Mouse (Mus musculus): ENCODE results near the gene Ticrr. TPM values are rescaled to one million over a fixed set of nuclear protein-coding genes. Genes with fewer than 3 reads are reported as not detected.
A peak's percentile ranks its signal among the peaks of the same experiment; 100 is the strongest.

The Ticrr gene
- polyA plus RNA-seq, 1 experiment = 3.1 TPM

DNA sequence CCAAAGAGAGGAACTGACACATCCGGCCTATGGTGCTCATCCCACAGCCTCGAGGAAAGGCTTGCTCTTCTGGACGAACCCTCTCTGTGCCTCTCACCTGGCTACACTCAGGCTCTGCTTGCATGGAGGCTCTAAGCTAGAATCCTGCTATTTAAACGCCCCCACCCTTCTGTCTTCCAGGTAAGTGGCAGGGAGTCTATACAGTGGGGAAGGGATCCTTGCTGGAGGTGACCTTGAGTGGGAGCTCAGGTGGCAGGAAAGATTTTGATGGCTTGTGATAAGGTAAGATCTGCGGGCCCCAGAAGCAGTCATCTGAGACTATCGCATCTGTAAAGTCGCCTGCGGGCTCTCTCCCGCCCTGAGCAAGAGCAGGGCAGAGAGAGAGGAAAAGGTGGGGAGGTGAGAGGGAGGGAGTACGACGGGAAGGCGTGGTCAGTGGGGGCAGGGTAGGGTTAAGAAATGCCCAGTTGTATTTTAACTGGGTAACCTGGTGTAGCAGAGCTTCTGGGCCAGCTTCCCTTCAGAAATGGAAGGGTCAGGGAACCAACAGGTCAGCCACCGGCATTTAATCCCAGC, 28.1 kb upstream of the Ticrr start:
- no peak for DNase-seq (ENCODE audit: low read depth)
- TF ChIP-seq POLR2A (IDR thresholded peaks at IDR 0.05; ENCODE audit: borderline replicate concordance, extremely low read depth, insufficient read depth, insufficient read length, poor library complexity, severe bottlenecking) (no peak), CTCF (IDR thresholded peaks at IDR 0.05; ENCODE audit: borderline replicate concordance, extremely low read depth, insufficient read depth, insufficient read length) (no peak)

DNA sequence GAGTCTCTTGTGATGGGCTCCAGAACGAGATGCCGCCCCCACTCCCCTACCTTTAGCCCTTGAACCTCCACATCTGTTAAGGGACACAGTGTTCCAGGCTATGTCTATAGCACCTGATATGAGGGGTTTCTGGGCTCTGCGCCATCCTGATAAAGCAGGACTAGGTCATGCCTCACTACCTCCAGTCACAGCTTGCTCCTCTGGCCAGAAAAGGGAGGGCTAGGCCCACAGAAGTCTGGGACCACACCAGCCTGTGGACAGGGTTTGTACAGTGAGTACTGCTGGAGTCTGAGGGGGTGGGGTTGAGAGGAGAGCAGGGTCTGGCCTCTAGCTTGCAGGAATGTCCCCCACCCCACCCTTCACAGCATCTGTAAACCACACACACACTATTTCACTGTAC, 12.8 kb upstream of the Ticrr start:
- TF ChIP-seq CTCF (IDR thresholded peaks at IDR 0.05; ENCODE audit: borderline replicate concordance, extremely low read depth, insufficient read depth, insufficient read length) (no peak), POLR2A (IDR thresholded peaks at IDR 0.05; ENCODE audit: borderline replicate concordance, extremely low read depth, insufficient read depth, insufficient read length, poor library complexity, severe bottlenecking) (no peak)
- no peak for DNase-seq (ENCODE audit: low read depth)

DNA sequence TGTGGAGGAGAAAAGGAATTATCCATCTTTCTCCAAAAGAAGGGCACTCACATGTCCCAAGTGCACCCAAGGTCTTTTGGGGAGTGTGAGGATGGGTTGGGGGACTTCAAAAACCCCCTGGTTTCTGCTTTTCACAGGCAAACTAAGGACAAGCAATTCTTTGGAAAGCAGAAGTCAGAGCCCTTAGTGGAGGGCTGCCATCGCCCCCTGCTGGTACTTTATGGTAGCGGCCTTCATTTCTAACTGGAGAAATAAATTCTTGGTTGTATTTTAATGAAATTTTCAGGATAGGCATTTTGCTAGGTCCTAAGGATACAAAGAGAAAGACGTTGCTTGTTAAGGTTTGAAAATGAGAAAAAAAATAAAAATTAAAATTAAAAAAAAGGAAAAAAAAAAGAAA, 11.0 kb upstream of the Ticrr start:
- peak; percentile 75 for DNase-seq (ENCODE audit: low read depth)
- TF ChIP-seq CTCF (IDR thresholded peaks at IDR 0.05; ENCODE audit: borderline replicate concordance, extremely low read depth, insufficient read depth, insufficient read length) (peak; percentile 81; the same call in 1 of the 2 replicates), POLR2A (IDR thresholded peaks at IDR 0.05; ENCODE audit: borderline replicate concordance, extremely low read depth, insufficient read depth, insufficient read length, poor library complexity, severe bottlenecking) (no peak)

DNA sequence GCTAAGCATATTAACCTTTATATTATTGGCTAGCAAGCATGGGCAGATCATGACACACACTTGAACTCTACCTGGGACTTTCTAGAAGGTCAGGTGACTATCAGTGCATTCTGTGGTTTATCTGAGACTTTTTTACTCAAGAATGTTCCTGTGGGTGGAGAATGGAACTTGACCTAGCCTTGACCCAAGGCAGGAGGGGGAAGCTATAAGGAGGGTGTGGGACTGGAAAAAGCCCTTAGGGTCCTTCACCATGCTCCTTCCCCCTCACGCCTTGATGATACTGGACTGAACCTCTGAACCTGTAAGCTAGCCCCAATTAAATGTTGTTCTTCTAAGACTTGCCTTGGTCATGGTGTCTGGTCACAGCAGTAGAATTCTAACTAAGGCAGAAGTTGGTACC, 5.8 kb upstream of the Ticrr start:
- no peak for DNase-seq (ENCODE audit: low read depth)
- no peak for TF ChIP-seq CTCF (IDR thresholded peaks at IDR 0.05; ENCODE audit: borderline replicate concordance, extremely low read depth, insufficient read depth, insufficient read length)
- TF ChIP-seq POLR2A (IDR thresholded peaks at IDR 0.05; ENCODE audit: borderline replicate concordance, extremely low read depth, insufficient read depth, insufficient read length, poor library complexity, severe bottlenecking) = no peak

GRCm38 (mm10) chr7:79654586-79654985, 5.4 kb upstream of the Ticrr start:
- TF ChIP-seq CTCF (IDR thresholded peaks at IDR 0.05; ENCODE audit: borderline replicate concordance, extremely low read depth, insufficient read depth, insufficient read length) = no peak
- TF ChIP-seq POLR2A (IDR thresholded peaks at IDR 0.05; ENCODE audit: borderline replicate concordance, extremely low read depth, insufficient read depth, insufficient read length, poor library complexity, severe bottlenecking) = no peak
- DNase-seq (ENCODE audit: low read depth) = no peak

- TF ChIP-seq CTCF (IDR thresholded peaks at IDR 0.05; ENCODE audit: borderline replicate concordance, extremely low read depth, insufficient read depth, insufficient read length) (no peak), POLR2A (IDR thresholded peaks at IDR 0.05; ENCODE audit: borderline replicate concordance, extremely low read depth, insufficient read depth, insufficient read length, poor library complexity, severe bottlenecking) (no peak)
Measured at GRCm38 (mm10) chr7:79660291-79661150, 525 bp downstream of the Ticrr start.

DNA sequence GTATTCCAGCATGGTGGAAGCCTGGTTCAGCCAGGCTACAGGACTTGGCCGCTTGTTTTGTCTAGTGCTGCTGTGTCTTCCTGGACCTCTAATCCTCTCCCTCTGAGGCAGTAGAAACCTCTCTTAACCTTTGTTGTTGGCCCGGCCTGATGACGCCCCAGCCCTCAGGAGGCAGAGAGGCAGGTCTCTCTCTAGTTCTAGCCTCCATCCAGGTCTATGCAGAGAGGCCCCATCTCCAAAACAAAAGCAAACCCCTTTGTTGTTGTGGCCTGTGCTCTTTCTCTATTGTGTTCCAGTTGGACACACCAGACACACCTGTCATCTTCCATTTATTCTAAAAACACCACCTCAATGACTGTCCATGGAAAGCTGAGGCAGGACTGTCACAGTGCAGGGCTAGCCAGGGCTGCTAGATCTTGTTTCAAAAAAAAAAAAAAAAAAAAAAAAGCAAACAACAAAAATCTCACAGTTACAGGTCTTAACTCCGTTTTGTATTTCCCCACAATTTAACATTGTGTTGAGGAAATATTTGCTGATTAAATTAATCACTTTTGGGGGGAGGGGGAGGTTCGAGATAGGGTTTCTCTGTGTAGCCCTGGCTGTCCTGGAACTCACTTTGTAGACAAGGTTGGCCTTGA, 1.4 kb downstream of the Ticrr start:
- TF ChIP-seq POLR2A (IDR thresholded peaks at IDR 0.05; ENCODE audit: borderline replicate concordance, extremely low read depth, insufficient read depth, insufficient read length, poor library complexity, severe bottlenecking) (no peak), CTCF (IDR thresholded peaks at IDR 0.05; ENCODE audit: borderline replicate concordance, extremely low read depth, insufficient read depth, insufficient read length) (no peak)
- DNase-seq (ENCODE audit: low read depth) = peak; percentile 2

More at GRCm38 (mm10) chr7:79660291-79661150, 525 bp downstream of the Ticrr start:
- no peak for DNase-seq (ENCODE audit: low read depth)

GRCm38 (mm10) chr7:79666690-79667089, 6.7 kb downstream of the Ticrr start:
- no peak for DNase-seq (ENCODE audit: low read depth)
- TF ChIP-seq CTCF (IDR thresholded peaks at IDR 0.05; ENCODE audit: borderline replicate concordance, extremely low read depth, insufficient read depth, insufficient read length) = no peak
- no peak for TF ChIP-seq POLR2A (IDR thresholded peaks at IDR 0.05; ENCODE audit: borderline replicate concordance, extremely low read depth, insufficient read depth, insufficient read length, poor library complexity, severe bottlenecking)

GRCm38 (mm10) chr7:79670900-79671604, 11.1 kb downstream of the Ticrr start:
- no peak for TF ChIP-seq POLR2A (IDR thresholded peaks at IDR 0.05; ENCODE audit: borderline replicate concordance, extremely low read depth, insufficient read depth, insufficient read length, poor library complexity, severe bottlenecking)

DNA sequence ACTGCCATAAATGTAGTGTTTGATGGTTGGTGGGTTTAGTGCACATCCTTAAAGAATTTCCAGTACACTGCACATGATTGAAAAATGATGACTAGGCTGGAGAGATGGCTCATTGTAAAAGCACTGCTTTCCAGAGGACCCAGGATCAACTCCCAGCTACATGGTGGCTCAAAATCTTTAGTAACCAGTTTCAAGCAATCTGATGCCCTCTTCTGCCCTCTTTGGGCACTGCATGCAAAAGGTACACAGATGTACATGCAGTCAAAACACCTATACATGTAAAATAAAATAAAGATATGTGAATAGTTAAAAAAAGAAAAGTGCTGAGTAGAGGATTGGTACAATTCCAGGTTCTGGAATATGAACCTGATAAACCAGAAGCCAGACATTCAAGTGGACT, 19.2 kb downstream of the Ticrr start:
- TF ChIP-seq CTCF (IDR thresholded peaks at IDR 0.05; ENCODE audit: borderline replicate concordance, extremely low read depth, insufficient read depth, insufficient read length) = peak; percentile 36; the same call in 1 of the 2 replicates
- TF ChIP-seq POLR2A (IDR thresholded peaks at IDR 0.05; ENCODE audit: borderline replicate concordance, extremely low read depth, insufficient read depth, insufficient read length, poor library complexity, severe bottlenecking) = no peak
- peak; percentile 41 for DNase-seq (ENCODE audit: low read depth)

More at GRCm38 (mm10) chr7:79670900-79671604, 11.1 kb downstream of the Ticrr start:
- no peak for DNase-seq (ENCODE audit: low read depth)

GRCm38 (mm10) chr7:79680231-79680630, 20.2 kb downstream of the Ticrr start:
- TF ChIP-seq CTCF (IDR thresholded peaks at IDR 0.05; ENCODE audit: borderline replicate concordance, extremely low read depth, insufficient read depth, insufficient read length) = no peak
- TF ChIP-seq POLR2A (IDR thresholded peaks at IDR 0.05; ENCODE audit: borderline replicate concordance, extremely low read depth, insufficient read depth, insufficient read length, poor library complexity, severe bottlenecking) = no peak
- no peak for DNase-seq (ENCODE audit: low read depth)
